Mouse (Mus musculus): ENCODE data around the gene Snrnp70. TPM values are rescaled to one million over a fixed set of nuclear protein-coding genes. Genes with fewer than 3 reads are reported as not detected.

The Snrnp70 gene
- polyA plus RNA-seq, 1 experiment: 515 TPM

DNA sequence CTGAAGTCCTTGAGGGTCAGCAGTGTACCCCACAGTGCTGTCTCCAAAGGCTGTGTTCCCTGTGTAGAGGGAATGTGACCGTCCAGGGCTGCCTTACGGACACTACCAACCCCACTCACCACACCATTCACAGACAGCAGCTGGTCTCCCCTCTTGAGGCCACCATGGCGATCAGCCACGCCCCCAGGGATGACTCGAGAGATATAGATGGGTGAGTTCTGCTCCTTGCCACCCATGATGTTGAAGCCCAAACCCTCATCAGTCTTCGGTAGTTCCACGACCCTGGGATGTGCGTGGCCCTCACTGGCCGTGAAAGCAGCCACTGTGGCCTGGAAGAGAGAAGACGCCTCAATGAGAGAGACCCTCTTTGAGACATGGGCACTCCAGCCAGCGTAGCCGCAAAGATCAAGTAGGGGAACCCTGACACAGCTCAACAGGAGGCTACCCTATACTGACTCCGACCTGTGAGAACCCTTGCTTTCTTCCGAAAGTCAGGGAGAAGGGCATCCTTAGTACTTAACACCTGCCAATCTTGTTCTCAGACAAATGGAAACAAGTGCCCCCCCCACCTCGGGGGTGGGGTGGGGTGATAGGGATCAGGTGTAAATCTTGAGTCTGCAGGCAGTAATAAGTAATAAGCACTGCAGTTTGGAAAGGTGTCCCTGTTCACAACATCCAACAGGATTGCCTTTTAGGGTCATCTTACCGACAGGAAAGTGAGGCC lies 26.4 kb downstream of the Snrnp70 start:
- Histone ChIP-seq H3K4me1 (peaks cover 53% of the 10 kb centered on the region), H3K9me3 (no peaks in the 10 kb centered on the region), H3K27me3 (replicated peaks) (peaks cover 54% of the 10 kb centered on the region), H3K36me3 (replicated peaks; ENCODE audit: low read length) (peaks cover 28% of the 10 kb centered on the region), H3K4me3 (replicated peaks) (peak overlapping the region; percentile 42)
- no peak for TF ChIP-seq GATA1 (IDR thresholded peaks at IDR 0.05; ENCODE audit: borderline replicate concordance, low read length)

GRCm38 (mm10) chr7:45368178-45368577 lies 27.4 kb downstream of the Snrnp70 start:
- Histone ChIP-seq H3K36me3 (replicated peaks; ENCODE audit: low read length) (peaks cover 18% of the 10 kb centered on the region), H3K4me1 (peaks cover 53% of the 10 kb centered on the region), H3K27me3 (replicated peaks) (peaks cover 64% of the 10 kb centered on the region), H3K9me3 (no peaks in the 10 kb centered on the region), H3K4me3 (replicated peaks) (peak overlapping the region; percentile 94)
- TF ChIP-seq GATA1 (IDR thresholded peaks at IDR 0.05; ENCODE audit: borderline replicate concordance, low read length) (no peak), FLI1 (IDR thresholded peaks at IDR 0.05; ENCODE audit: low read length) (no peak)

DNA sequence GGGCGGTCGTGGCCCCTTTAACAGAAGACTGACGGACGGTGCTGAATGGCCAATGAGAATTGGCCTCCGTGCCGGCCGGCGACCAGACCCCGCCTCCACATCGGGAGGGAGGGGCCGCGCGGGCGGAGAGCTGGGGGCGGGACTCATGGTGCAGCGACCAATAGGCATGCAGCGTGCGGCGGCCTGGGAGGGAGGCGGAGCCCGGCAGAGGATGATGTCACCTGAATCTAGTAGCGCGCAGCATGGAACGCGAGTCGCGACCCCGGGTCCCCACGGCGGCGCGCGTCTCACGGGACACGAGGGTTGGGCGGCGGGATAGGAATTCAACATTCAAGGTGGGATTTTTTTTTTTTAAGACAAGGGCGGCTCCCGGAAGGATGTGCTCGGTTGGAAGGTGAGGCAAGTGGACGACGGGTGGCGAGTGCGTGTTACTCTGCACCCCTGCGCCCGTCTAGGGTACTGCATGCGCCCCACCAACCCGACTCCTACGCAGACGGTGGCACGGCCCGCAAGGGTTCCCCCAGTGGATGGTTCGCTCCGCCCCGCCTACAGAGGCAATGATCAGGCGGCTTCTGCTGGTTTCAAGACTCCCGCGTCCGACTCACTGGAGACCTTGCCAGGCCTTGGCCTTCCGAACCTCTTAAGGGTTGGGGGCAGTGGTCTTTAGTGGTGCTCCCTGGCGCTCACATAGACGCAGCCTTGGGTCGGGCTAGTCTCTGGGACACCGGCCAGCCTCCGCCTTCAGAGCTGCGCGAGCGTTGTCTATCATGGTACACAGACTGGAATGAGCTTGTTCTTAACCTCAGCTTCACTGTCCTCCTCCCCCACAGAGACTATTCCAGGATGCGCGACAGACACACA lies 28.3 kb downstream of the Snrnp70 start:
- TF ChIP-seq FLI1 (IDR thresholded peaks at IDR 0.05; ENCODE audit: low read length): no peak
- no peak for TF ChIP-seq GATA1 (IDR thresholded peaks at IDR 0.05; ENCODE audit: borderline replicate concordance, low read length)
- Histone ChIP-seq H3K4me3 (replicated peaks) (peak overlapping the region; percentile 94), H3K27me3 (replicated peaks) (peaks cover 73% of the 10 kb centered on the region), H3K36me3 (replicated peaks; ENCODE audit: low read length) (peaks cover 9% of the 10 kb centered on the region), H3K4me1 (peaks cover 60% of the 10 kb centered on the region), H3K9me3 (no peaks in the 10 kb centered on the region)

DNA sequence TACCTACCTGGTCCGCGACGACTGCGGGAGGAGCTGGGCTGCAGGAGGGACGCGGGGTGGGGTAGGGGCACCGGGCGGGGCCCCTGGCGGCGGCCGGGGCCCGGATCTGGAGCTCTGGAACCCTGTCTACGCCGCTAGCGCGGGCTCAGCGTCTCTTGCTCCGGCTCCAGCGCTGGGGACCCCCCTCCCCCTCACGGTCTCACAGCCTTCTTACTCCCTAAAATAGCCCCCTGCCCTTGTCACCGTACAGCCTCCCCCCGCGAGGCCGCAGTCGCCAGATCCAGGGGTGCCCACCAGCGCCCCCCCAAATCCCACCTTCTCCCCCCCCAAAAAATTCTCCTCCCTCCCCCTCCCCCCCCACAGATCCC lies 28.9 kb downstream of the Snrnp70 start, which contains the start of gene Ppfia3:
Gene Ppfia3, minus strand, starts transcription at position 368 of the 368 bp plus-strand sequence.
- Histone ChIP-seq H3K27me3 (replicated peaks) (peaks cover 79% of the 10 kb centered on the region), H3K36me3 (replicated peaks; ENCODE audit: low read length) (peaks cover 4% of the 10 kb centered on the region), H3K4me3 (replicated peaks) (peak within 1 kb of the TSS; percentile 94), H3K9me3 (no peaks in the 10 kb centered on the region), H3K4me1 (peaks cover 66% of the 10 kb centered on the region)
- TF ChIP-seq GATA1 (IDR thresholded peaks at IDR 0.05; ENCODE audit: borderline replicate concordance, low read length) (no peak), FLI1 (IDR thresholded peaks at IDR 0.05; ENCODE audit: low read length) (no peak)

- H3K4me1 ChIP-seq: peaks cover 69% of the 10 kb centered on the region
Measured at GRCm38 (mm10) chr7:45365742-45366651, 29.5 kb downstream of the Snrnp70 start.

DNA sequence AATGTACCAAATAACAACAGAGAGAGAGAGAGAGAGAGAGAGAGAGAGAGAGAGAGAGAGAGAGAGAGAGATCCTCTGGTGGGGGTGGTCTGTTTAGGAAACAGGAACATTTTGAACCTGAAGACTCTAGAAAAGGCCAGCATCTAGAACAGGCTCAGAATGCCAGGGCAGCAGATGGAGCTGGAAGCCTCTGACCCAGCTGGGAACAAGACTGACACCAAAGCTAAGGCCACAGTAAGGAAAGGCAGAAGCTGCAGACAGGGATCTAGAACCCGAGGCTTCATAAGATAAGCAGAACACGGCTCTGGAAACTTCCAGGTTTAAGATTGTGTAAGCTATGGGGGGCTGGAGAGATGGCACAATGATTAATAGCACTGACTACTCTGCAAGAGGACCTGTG lies 31.6 kb downstream of the Snrnp70 start:
- TF ChIP-seq GATA1 (IDR thresholded peaks at IDR 0.05; ENCODE audit: borderline replicate concordance, low read length): no peak
- TF ChIP-seq FLI1 (IDR thresholded peaks at IDR 0.05; ENCODE audit: low read length): no peak
- Histone ChIP-seq H3K9me3 (no peaks in the 10 kb centered on the region), H3K36me3 (replicated peaks; ENCODE audit: low read length) (no peaks in the 10 kb centered on the region), H3K4me1 (peaks cover 60% of the 10 kb centered on the region), H3K4me3 (replicated peaks) (no peak overlapping the region), H3K27me3 (replicated peaks) (peaks cover 86% of the 10 kb centered on the region)

More at GRCm38 (mm10) chr7:45365742-45366651, 29.5 kb downstream of the Snrnp70 start:
- Histone ChIP-seq H3K27me3 (replicated peaks) (peaks cover 86% of the 10 kb centered on the region), H3K9me3 (no peaks in the 10 kb centered on the region), H3K36me3 (replicated peaks; ENCODE audit: low read length) (no peaks in the 10 kb centered on the region), H3K4me3 (replicated peaks) (peak overlapping the region; percentile 94)
- TF ChIP-seq FLI1 (IDR thresholded peaks at IDR 0.05; ENCODE audit: low read length) (no peak), GATA1 (IDR thresholded peaks at IDR 0.05; ENCODE audit: borderline replicate concordance, low read length) (no peak)

- Histone ChIP-seq H3K9me3 (no peaks in the 10 kb centered on the region), H3K36me3 (replicated peaks; ENCODE audit: low read length) (no peaks in the 10 kb centered on the region), H3K4me3 (replicated peaks) (no peak overlapping the region), H3K27me3 (replicated peaks) (peaks cover 84% of the 10 kb centered on the region), H3K4me1 (peaks cover 49% of the 10 kb centered on the region)
- TF ChIP-seq GATA1 (IDR thresholded peaks at IDR 0.05; ENCODE audit: borderline replicate concordance, low read length) (no peak), FLI1 (IDR thresholded peaks at IDR 0.05; ENCODE audit: low read length) (no peak)
Measured at GRCm38 (mm10) chr7:45362801-45363200, 32.7 kb downstream of the Snrnp70 start.

GRCm38 (mm10) chr7:45361243-45361804 lies 34.2 kb downstream of the Snrnp70 start:
- peaks cover 89% of the 10 kb centered on the region for H3K27me3 ChIP-seq (replicated peaks)
- no peaks in the 10 kb centered on the region for H3K36me3 ChIP-seq (replicated peaks; ENCODE audit: low read length)
- peaks cover 38% of the 10 kb centered on the region for H3K4me1 ChIP-seq
- H3K4me3 ChIP-seq (replicated peaks): peak overlapping the region; percentile 90
- no peak for TF ChIP-seq GATA1 (IDR thresholded peaks at IDR 0.05; ENCODE audit: borderline replicate concordance, low read length)
- no peak for TF ChIP-seq FLI1 (IDR thresholded peaks at IDR 0.05; ENCODE audit: low read length)
- no peaks in the 10 kb centered on the region for H3K9me3 ChIP-seq
